Mouse (Mus musculus) NIH3T3 (cell line): ENCODE measurements at regions not wholly inside any gene's neighbourhood (a gene's known extent, or its start where the extent isn't known, plus 50 kb on each side); places are given as distances from the start of the nearest gene placed in this dataset.
A peak's percentile ranks its signal among the peaks of the same experiment; 100 is the strongest.

Source experiments
- DNase-seq: peaks from one replicate; pipeline ENCODE4 v3.0.0-alpha.2; 2012; ENCODE audit warnings: low read depth

GRCm38 (mm10) chr1:52397460-52397859 lies 103.0 kb downstream of the Nab1 start:
- no peak for DNase-seq

GRCm38 (mm10) chr1:52392933-52393332 lies 107.5 kb downstream of the Nab1 start:
- DNase-seq = peak; percentile 29

GRCm38 (mm10) chr1:52388836-52389235 lies 111.6 kb downstream of the Nab1 start:
- DNase-seq = no peak

- no peak for DNase-seq
Measured at GRCm38 (mm10) chr1:52388118-52388517, 112.4 kb downstream of the Nab1 start.

- peak; percentile 10 for DNase-seq
Measured at GRCm38 (mm10) chr1:52387062-52387461, 113.4 kb downstream of the Nab1 start.

- no peak for DNase-seq
Measured at GRCm38 (mm10) chr1:52375320-52375719, 125.2 kb downstream of the Nab1 start.

- no peak for DNase-seq
Measured at GRCm38 (mm10) chr1:52374666-52375065, 125.8 kb downstream of the Nab1 start.

- no peak for DNase-seq
Measured at GRCm38 (mm10) chr1:52373817-52374216, 126.7 kb downstream of the Nab1 start.

GRCm38 (mm10) chr1:52366386-52366785 lies 133.4 kb upstream of the Gls start:
- peak; percentile 66 for DNase-seq

- no peak for DNase-seq
Measured at GRCm38 (mm10) chr1:52363625-52364024, 130.6 kb upstream of the Gls start.

- DNase-seq = no peak
Measured at GRCm38 (mm10) chr1:52362976-52363375, 129.9 kb upstream of the Gls start.

GRCm38 (mm10) chr1:52354041-52354582 lies 121.1 kb upstream of the Gls start:
- peak; percentile 65 for DNase-seq

GRCm38 (mm10) chr1:52342127-52342526 lies 109.1 kb upstream of the Gls start:
- no peak for DNase-seq

- DNase-seq = no peak
Measured at GRCm38 (mm10) chr1:52338704-52339103, 105.7 kb upstream of the Gls start.

- no peak for DNase-seq
Measured at GRCm38 (mm10) chr1:52338243-52338642, 105.2 kb upstream of the Gls start.

GRCm38 (mm10) chr1:52336696-52337095 lies 103.7 kb upstream of the Gls start:
- DNase-seq = no peak

GRCm38 (mm10) chr1:52332013-52332412 lies 99.0 kb upstream of the Gls start:
- DNase-seq = no peak

- peak; percentile 12 for DNase-seq
Measured at GRCm38 (mm10) chr1:52331442-52331841, 98.4 kb upstream of the Gls start.

GRCm38 (mm10) chr1:52330496-52330895 lies 97.5 kb upstream of the Gls start:
- no peak for DNase-seq

GRCm38 (mm10) chr1:52328507-52328906 lies 95.5 kb upstream of the Gls start:
- no peak for DNase-seq

- no peak for DNase-seq
Measured at GRCm38 (mm10) chr1:52324356-52324755, 91.3 kb upstream of the Gls start.

GRCm38 (mm10) chr1:52312076-52312633 lies 79.1 kb upstream of the Gls start:
- no peak for DNase-seq

- peak; percentile 58 for DNase-seq
Measured at GRCm38 (mm10) chr1:52306892-52307291, 73.9 kb upstream of the Gls start.
